Mouse (Mus musculus): ENCODE data around the gene Ankrd10. TPM values are rescaled to one million over a fixed set of nuclear protein-coding genes. Genes with fewer than 3 reads are reported as not detected.
"Not testable (repeated sequence)": the region's sequence is repeated elsewhere in the genome, so short reads cannot be mapped to it uniquely, and the experiment has no call there.

Ankrd10 gene
- polyA plus RNA-seq (2016; fragmentation: Nextera tagmentation; extraction: Ambion mirVana): 112 and 119 TPM in 2 replicates

DNA sequence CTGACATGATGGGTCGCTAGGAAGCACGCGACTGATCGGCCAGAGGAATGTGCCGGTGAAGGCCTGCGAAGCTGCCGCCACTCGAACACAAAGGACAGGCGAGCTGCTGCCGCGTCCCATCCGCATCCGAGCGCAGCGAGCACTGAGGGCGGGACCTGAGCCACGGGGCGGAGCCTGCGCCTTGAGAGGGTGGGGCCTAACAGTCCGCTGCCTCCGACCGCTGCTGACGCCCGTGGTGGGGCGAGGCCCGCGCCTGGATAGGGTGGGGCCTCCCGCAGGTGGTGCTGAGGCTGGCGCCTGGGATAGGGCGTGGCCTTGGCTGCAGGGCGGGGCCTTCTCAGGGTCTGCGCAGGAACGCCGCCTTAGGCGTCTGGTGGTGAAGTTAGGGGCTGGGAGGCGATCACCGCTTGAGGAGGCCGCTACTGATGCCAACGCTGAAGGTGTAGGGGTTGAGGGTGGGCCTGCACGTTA is at the start of gene Ankrd10:
Ankrd10 (minus strand) TSS at position 147 of the 471 bp plus-strand sequence.
- H3K36me3 ChIP-seq: peaks cover 13% of the 10 kb centered on the region
- ATAC-seq (ENCODE audit: insufficient number of reproducible peaks, insufficient read depth, low FRiP score, low TSS enrichment): peak; percentile 94
- H3K27ac ChIP-seq: peak within 1 kb of the TSS; percentile 98
- H3K9me3 ChIP-seq: no peaks in the 10 kb centered on the region
- peak within 1 kb of the TSS; percentile 82 for H3K4me3 ChIP-seq
- H3K9ac ChIP-seq: peak within 1 kb of the TSS; percentile 85
- H3K4me2 ChIP-seq (replicated peaks): peak within 1 kb of the TSS; percentile 71
- no peaks in the 10 kb centered on the region for H3K27me3 ChIP-seq
- under 1% methylated on average over 40 of the region's 40 CpGs for WGBS
- H3K4me1 ChIP-seq: peaks cover 31% of the 10 kb centered on the region

DNA sequence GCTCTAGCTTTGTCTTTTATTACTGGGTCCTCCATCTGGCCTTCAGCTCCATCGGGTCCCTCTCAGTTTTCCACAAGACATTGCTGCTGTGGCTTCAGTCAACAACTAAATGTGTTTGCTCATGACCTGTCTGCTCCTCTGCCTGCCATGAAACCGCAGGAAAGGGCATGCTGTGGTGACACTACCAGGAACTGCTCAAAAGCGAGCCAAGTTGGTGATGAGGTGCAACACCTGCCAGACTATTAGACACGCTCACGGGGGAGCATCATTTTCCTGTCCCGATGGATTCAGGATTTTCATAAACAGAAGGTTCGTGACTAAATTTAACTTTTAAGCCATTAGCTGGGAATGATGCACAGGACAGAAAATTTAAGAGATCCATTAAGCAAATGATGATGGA is 49.0 kb upstream of the Ankrd10 start:
- 82% methylated on average over 7 of the region's 7 CpGs for WGBS
- no peak overlapping the region for H3K27ac ChIP-seq
- no peak overlapping the region for H3K9ac ChIP-seq
- no peaks in the 10 kb centered on the region for H3K27me3 ChIP-seq
- no peak overlapping the region for H3K4me3 ChIP-seq
- H3K4me1 ChIP-seq: no peaks in the 10 kb centered on the region
- H3K4me2 ChIP-seq (replicated peaks): no peak overlapping the region
- H3K9me3 ChIP-seq: no peaks in the 10 kb centered on the region
- no peak for ATAC-seq (ENCODE audit: insufficient number of reproducible peaks, insufficient read depth, low FRiP score, low TSS enrichment)
- no peaks in the 10 kb centered on the region for H3K36me3 ChIP-seq

DNA sequence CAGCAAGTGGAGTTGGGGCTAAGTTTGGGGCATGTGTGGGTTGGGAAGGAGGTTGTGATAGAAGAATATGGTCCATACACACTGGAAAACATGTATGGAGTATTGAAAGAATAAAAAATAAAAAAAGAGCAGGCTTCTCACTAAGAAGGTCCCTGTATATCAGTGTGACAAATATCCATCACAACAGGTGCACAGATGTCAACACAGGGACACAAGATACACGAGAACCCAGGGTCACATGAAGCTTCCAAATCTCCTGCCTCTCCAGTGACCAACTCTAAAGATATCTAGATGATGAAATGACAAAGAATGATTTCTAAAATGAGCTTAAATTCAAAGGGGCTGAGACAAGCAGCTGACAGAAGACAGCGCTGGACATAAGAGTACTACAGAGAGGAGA is 32.8 kb upstream of the Ankrd10 start:
- Histone ChIP-seq H3K9ac (no peak overlapping the region), H3K4me2 (replicated peaks) (no peak overlapping the region), H3K9me3 (no peaks in the 10 kb centered on the region), H3K27me3 (no peaks in the 10 kb centered on the region), H3K4me3 (no peak overlapping the region), H3K4me1 (no peaks in the 10 kb centered on the region), H3K27ac (no peak overlapping the region), H3K36me3 (no peaks in the 10 kb centered on the region)
- WGBS: 77% methylated on average over 2 of the region's 2 CpGs
- no peak for ATAC-seq (ENCODE audit: insufficient number of reproducible peaks, insufficient read depth, low FRiP score, low TSS enrichment)

DNA sequence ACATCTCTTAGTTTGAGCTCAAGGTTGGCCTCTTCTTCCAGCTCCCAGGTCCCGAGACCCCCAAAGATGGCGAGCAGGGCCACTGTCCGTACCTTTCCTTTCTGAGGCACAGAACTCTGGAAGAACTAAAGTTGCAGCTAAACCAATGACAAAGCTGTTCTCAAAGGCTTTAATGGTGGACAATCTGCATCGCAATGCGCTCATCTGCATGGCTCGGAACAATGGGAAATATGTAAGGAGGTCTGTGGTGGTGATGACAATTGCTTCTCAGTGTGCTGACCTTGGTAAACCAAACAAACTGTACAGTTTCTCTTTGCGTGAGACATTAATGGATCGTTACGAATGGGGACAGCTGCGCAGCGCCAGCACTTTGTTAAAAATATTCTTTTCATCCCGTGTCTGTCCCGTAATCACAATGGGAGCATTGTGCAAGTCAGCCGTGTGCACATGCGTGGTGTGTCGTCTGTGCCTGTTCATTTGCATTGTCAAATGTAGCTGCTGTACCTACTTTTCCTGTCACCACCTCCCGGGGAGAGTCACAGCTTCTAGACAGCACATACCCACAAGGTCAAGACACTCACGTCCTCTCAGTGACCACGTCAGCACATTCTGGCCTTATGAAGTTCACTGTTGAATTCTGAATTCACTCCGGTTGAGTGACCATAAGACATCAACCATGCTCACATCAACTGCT is 30.6 kb upstream of the Ankrd10 start:
- not testable (repeated sequence) for H3K27me3 ChIP-seq; H3K9me3 ChIP-seq; ATAC-seq (ENCODE audit: insufficient number of reproducible peaks, insufficient read depth, low FRiP score, low TSS enrichment); H3K4me3 ChIP-seq; H3K27ac ChIP-seq; H3K4me1 ChIP-seq; H3K36me3 ChIP-seq; H3K9ac ChIP-seq; H3K4me2 ChIP-seq (replicated peaks)
- WGBS: 84% methylated on average over 20 of the region's 20 CpGs

DNA sequence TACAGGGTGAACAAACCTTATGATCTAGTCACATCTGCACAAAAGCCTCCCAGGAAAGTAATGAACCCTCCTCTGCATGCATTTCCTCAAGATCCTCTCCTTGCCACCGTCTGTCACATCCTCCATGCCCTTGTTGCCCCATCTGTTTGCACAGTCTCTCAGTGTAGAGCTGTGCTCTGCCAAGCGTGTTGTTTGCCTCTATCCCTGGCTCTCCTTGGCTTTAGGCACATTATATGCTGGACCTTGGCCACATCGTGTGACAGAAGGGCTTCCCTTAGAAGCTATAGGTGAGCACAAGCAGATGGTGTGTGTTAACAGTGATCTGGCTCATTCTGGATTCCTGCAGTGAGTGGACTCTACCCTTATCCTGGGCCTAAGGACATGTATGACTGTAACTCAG is 26.4 kb upstream of the Ankrd10 start:
- 78% methylated on average over 3 of the region's 3 CpGs for WGBS
- Histone ChIP-seq H3K9me3 (no peaks in the 10 kb centered on the region), H3K9ac (no peak overlapping the region), H3K27me3 (no peaks in the 10 kb centered on the region), H3K4me1 (no peaks in the 10 kb centered on the region), H3K36me3 (no peaks in the 10 kb centered on the region), H3K4me2 (replicated peaks) (no peak overlapping the region), H3K27ac (no peak overlapping the region), H3K4me3 (no peak overlapping the region)
- no peak for ATAC-seq (ENCODE audit: insufficient number of reproducible peaks, insufficient read depth, low FRiP score, low TSS enrichment)

DNA sequence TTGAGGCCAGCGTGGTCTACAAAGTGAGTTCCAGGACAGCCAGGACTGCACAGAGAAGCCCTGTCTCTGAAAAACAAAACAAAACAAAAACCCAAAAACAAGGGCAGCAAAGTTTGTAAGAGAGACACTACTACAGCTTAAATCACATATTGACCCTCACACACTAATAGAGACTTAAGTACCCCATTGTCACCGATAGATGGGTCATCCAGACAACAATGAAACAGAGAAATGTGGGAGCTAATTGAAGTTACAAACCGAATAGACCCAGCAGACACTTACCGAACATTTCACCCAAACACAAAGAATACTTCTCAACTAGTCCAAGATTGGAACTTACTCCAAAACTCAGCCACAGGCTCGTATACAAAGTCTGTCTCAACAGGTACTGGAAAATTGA is 14.5 kb upstream of the Ankrd10 start:
- ATAC-seq (ENCODE audit: insufficient number of reproducible peaks, insufficient read depth, low FRiP score, low TSS enrichment): no peak
- WGBS: 87% methylated on average over 5 of the region's 5 CpGs
- Histone ChIP-seq H3K36me3 (no peaks in the 10 kb centered on the region), H3K4me3 (no peak overlapping the region), H3K4me2 (replicated peaks) (no peak overlapping the region), H3K27me3 (no peaks in the 10 kb centered on the region), H3K9ac (no peak overlapping the region), H3K9me3 (no peaks in the 10 kb centered on the region), H3K4me1 (peaks cover 12% of the 10 kb centered on the region; the same call in 1 of the 2 replicates), H3K27ac (no peak overlapping the region)

DNA sequence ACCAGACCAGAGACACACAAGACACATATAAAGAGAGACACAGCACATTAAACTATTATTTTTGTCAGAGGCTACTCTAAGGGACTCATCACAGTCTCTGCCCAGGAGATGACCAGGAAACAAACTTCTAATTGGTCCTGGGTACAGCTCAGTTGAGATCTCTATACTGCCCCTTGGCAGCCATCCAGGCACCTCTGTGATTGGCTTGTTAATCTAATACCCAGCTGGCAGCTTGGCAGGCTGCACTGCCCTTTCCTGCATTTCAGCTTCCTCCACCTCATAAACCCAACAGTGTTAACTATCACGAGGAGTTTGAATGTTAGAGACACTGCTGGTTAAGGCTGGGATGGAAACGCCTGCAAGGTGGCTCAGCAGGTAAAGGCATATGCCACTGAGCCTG is 7.6 kb upstream of the Ankrd10 start:
- no peak overlapping the region for H3K9ac ChIP-seq
- no peak overlapping the region for H3K4me2 ChIP-seq (replicated peaks)
- H3K27ac ChIP-seq: no peak overlapping the region
- no peaks in the 10 kb centered on the region for H3K9me3 ChIP-seq
- H3K4me1 ChIP-seq: peaks cover 13% of the 10 kb centered on the region; the same call in 1 of the 2 replicates
- no peak for ATAC-seq (ENCODE audit: insufficient number of reproducible peaks, insufficient read depth, low FRiP score, low TSS enrichment)
- H3K36me3 ChIP-seq: no peaks in the 10 kb centered on the region
- H3K27me3 ChIP-seq: no peaks in the 10 kb centered on the region
- no peak overlapping the region for H3K4me3 ChIP-seq
- WGBS: 81% methylated on average over 2 of the region's 2 CpGs

DNA sequence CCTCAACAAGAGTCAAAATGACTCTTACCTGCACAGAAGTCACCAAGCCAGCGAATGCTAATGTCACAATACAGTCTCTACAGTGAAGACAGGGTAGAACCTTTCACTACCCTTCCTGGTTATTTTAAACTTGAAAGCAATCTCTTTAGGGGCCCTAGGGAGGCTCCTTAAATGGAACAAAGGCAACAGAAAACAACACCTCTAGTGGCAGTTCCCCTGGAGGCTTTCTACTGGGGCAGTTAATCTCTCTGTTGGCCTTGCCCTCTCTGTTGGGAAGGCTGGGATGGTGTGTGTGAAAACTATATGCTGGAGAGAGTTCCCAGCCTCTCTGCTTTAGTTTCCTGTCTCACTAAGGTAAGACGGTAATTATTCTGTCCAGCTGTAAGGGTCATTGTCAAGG is 5.0 kb upstream of the Ankrd10 start:
- ATAC-seq (ENCODE audit: insufficient number of reproducible peaks, insufficient read depth, low FRiP score, low TSS enrichment): no peak
- H3K27me3 ChIP-seq: no peaks in the 10 kb centered on the region
- H3K9me3 ChIP-seq: no peaks in the 10 kb centered on the region
- H3K9ac ChIP-seq: no peak overlapping the region
- no peaks in the 10 kb centered on the region for H3K36me3 ChIP-seq
- H3K4me3 ChIP-seq: no peak overlapping the region
- no peak overlapping the region for H3K4me2 ChIP-seq (replicated peaks)
- 39% methylated on average over 2 of the region's 2 CpGs for WGBS
- peaks cover 13% of the 10 kb centered on the region for H3K4me1 ChIP-seq
- H3K27ac ChIP-seq: no peak overlapping the region

DNA sequence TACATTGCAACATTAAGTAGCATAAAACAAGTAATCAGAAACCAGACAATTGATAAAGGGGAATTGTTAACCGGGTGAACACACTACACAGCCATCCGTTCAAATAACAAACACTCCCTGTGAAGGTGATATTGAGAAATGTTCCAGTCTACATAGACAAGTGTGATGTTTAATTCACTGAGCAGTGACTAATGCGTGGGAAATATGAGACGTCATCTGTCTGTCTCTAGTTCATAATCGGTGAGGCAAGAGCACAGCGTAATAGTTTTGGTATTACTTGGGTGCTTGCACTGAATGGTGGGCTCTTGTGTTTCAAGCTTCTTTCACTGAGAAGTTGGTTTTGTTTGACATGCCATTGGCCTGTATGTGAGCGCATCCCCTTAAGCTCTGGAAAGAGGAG is 2.0 kb upstream of the Ankrd10 start:
- no peak for ATAC-seq (ENCODE audit: insufficient number of reproducible peaks, insufficient read depth, low FRiP score, low TSS enrichment)
- H3K4me2 ChIP-seq (replicated peaks): no peak overlapping the region
- no peak overlapping the region for H3K4me3 ChIP-seq
- peaks cover 25% of the 10 kb centered on the region for H3K4me1 ChIP-seq
- no peaks in the 10 kb centered on the region for H3K27me3 ChIP-seq
- H3K27ac ChIP-seq: no peak overlapping the region
- no peaks in the 10 kb centered on the region for H3K9me3 ChIP-seq
- H3K9ac ChIP-seq: no peak overlapping the region
- WGBS: 90% methylated on average over 7 of the region's 7 CpGs
- no peaks in the 10 kb centered on the region for H3K36me3 ChIP-seq

DNA sequence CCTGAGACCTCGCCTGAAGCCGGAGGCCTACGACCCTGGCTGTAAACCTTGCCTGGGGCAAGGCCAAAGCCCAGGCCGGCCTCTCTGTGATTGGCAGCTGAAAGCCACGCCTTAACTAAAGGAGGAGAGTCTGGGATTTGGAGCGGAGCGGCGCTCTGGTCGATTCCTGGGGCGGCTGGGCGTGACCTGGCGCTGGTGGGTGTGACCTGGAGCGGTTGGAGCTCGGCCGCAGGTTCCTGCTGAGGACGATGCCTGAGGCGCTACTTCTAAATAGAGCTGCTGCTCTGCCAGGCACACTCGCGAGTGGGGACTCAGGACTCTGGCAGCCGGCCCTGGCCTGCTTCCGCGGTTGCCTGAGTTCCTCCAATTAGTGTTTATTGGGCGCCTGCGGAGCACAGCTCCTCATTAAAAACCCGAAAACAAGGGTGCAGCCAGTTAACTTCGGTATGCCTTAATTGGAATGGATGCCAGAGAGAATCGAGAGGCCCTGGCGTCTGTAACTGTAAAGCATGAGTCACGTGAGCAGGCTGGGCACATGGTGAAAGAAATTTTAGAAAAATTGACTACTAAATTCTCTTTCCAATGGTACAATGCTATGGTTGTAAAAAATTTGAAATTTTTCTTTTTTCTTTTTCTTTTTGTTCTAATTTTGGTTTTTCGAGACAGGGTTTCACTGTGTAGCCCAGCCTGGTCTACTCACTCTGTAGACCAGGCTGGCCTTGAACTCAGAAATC is 934 bp upstream of the Ankrd10 start:
- H3K36me3 ChIP-seq: peaks cover 5% of the 10 kb centered on the region
- H3K4me2 ChIP-seq (replicated peaks): peak overlapping the region; percentile 71
- H3K9me3 ChIP-seq: no peaks in the 10 kb centered on the region
- H3K27me3 ChIP-seq: no peaks in the 10 kb centered on the region
- H3K27ac ChIP-seq: peak overlapping the region; percentile 98
- H3K9ac ChIP-seq: peak overlapping the region; percentile 85; the same call in 1 of the 2 replicates
- H3K4me3 ChIP-seq: peak overlapping the region; percentile 82
- 5% methylated on average over 30 of the region's 30 CpGs for WGBS
- peaks cover 31% of the 10 kb centered on the region for H3K4me1 ChIP-seq
- ATAC-seq (ENCODE audit: insufficient number of reproducible peaks, insufficient read depth, low FRiP score, low TSS enrichment): peak; percentile 47

DNA sequence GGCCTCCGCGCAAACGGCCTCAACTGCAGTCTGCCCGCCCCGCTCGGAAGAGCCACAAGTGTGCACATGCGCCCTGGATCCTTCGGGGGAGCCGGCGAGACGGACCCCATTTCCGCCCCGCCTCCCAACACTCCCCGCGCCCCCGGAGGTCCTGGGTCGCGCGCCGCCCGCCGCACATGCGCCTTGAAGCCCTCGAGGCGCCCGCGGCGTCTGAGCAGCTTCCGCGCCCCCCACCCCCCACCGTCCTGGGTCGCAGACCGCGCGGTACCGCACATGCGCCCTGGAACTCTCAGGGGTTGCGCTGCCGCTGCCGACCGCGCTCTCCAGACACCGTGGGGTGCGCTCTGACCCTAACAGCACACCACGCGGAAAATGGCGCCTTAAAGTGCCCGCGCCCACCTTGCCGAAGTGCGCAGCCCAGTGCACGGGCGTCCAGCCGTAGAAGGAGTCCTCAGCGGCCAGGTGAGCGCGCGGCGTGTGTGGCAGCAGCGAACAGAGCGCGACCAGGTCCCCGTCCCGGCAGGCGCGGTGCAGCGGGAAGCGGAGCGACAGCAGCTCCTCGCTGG is 462 bp downstream of the Ankrd10 start:
- peak; percentile 79 for ATAC-seq (ENCODE audit: insufficient number of reproducible peaks, insufficient read depth, low FRiP score, low TSS enrichment)
- H3K4me3 ChIP-seq: peak overlapping the region; percentile 82
- H3K4me2 ChIP-seq (replicated peaks): peak overlapping the region; percentile 71
- under 1% methylated on average over 70 of the region's 70 CpGs for WGBS
- H3K27ac ChIP-seq: peak overlapping the region; percentile 98
- H3K4me1 ChIP-seq: peaks cover 31% of the 10 kb centered on the region
- peak overlapping the region; percentile 85 for H3K9ac ChIP-seq
- no peaks in the 10 kb centered on the region for H3K27me3 ChIP-seq
- H3K36me3 ChIP-seq: peaks cover 19% of the 10 kb centered on the region
- no peaks in the 10 kb centered on the region for H3K9me3 ChIP-seq

Data from embryonic facial prominence, embryonic 12.5 days (tissue).